Mouse (Mus musculus) T-helper 1 cell (primary cell): ENCODE measurements around the gene Hsf2bp.

Experiments used
- in situ Hi-C: fragments of 300-600 bp; cut with MboI, MseI; formaldehyde crosslinking; loops from one replicate; pipeline ENCODE4 v1.15.1; 2025; ENCODE audit warnings: high pct_unique_total_duplicates

Hsf2bp gene

DNA sequence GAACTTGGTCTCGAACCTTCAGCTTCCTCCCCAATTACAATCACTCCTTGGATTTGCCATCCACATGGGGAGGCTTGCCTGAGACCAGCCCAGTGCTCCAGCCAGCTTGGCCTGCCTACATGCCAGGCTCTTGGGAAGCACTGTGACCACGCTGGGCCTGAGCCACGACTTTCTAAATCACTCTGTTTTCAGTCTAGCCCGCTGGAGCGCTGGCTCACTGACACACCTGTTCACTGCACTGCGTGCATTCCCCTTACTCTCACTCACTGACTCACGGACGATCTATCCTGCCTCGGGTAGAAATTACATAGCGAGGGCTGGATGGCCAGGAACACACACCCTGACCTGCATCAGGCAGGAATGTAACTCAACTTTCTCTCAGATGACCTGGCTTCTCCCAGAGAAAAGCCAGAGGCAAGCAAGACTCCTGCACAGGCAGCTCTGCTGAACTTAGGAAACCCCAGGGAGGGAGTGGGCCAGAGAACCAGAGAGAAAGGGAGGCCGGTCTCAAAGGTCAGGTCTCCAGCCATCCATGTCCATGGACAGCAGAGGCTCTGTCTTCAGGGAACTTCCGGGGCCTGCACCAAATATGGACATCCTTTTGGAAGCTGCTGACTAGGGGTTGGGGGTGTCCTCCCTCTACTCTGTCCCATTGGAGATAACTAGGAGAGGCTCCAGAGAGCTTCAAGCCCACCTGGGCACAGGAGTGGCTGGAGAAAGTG is 97.4 kb downstream of the Hsf2bp start:
- in situ Hi-C loops = no loop called here

DNA sequence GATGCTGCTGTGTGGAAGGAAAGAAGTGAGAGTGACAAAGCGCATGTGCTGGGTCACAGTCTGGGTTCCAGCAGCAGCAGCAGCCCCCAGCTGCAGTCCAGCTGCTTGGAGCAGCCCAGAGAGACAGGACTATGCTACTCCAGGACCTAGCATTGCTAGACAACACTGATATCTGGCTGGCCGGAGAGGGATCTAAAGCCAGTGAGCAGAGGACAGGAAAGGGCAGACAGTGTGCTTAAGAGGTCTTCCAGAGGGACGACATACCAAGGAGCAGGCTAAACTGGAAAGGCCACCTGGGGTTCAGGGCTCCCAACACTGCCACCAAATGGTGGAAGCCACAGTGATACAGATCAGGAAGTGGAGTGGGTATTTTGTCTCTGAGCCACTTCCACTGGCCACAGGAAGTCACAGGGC is 99.0 kb downstream of the Hsf2bp start:
- in situ Hi-C loops = no loop called here

- in situ Hi-C loops = no loop called here
These were observed 100.3 kb downstream of the Hsf2bp start for GRCm38 (mm10) chr17:31935841-31936240.

DNA sequence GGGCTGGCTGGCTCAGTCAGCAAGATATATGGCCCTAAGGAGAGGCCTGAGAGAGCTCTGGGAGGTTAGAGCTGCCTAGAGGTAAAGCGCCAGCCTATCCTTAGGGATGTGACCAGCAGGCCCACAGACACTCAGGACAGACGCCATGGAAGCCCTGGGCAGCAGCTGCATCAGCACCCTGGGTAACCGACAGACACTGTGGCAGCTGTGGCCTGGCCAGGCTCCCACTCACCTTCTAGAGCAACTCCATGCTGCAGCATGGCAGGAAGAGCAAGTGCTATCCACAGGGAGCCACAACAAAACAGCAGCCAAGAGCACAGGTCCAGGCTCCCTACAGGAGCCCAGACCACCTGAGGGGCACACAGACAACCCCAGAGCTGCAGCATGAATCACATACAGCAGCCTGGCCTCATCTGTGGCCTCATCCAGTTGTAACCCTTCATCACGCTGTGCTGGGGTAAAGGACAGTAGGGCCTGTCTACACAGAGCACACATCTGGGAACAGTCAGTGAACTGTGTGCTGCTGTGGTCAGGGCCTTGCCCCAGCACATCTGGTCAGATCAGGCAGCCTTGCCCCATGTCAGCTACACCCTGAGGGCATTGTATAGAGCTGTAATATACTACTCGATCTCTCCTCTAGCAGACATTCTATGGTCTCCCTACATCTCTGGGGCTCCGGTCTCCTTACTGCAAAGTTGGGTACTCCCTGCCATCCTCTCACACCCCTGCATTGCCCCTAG is 100.9 kb downstream of the Hsf2bp start:
- in situ Hi-C loops = no loop called here

GRCm38 (mm10) chr17:31933956-31934355 is 102.2 kb downstream of the Hsf2bp start:
- in situ Hi-C loops = no loop called here

DNA sequence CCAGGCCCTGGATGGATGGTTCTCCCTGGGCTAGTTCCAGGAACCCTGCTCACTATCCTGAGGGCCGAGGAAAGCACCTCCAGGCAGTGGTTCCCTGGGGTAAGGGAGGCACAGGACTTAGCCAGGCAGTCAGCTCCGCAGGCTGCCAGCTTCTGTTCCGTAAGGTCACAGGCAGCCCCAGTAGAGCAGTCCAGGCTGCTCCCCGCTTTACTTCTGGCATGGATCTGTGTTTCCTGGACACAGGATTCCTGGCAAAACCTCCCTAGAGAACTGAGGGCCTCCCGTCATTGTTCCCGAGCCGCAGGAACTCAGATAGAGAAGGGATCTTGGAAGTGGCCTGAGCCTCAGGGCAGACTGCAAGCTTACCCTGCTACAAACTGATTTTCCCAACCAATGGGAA is 104.7 kb downstream of the Hsf2bp start:
- in situ Hi-C loops = no loop called here

DNA sequence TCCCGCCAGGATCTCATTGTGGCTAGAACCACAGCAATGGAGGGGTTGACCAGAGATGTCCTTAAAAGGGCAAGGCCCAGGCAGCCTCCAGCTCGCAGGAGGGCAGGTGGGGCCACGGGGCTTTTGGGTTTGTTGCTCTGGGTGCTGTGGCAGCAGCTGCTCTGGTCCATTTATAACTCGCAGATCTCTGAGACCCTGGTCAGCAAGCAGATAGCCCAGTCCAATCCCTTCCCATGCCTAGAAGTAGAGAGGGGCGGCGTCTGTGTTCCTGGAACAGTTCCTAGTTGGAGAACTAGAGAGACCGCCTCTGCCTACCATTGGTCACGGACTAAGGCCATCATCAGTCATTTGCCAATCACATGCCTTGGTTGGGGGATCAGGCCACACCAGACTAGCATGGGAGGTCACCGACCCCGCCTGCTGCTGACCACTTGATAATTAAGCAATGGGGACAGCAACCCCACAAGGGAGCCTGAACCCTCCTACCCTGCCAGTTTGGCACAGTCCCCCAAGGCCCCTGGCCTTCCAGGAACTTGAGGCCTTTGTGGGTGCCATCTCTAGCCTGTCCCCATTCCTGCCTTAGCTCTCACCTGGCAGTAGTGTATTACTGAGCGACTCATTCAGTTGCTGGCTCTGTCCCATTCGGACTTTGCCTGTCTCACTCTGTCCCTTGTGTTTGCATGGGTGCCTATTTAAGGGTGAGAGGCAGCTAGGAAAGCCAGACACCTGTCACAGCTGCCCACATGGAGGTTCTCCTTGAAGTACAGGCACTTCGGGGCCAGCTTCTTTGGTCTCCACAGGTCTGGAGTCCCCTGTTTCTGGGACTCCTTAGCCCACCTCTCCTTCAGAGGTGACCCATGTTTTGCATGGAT is 106.1 kb downstream of the Hsf2bp start:
- in situ Hi-C loops = no loop called here

GRCm38 (mm10) chr17:31929032-31929431 is 107.1 kb downstream of the Hsf2bp start:
- in situ Hi-C loops = no loop called here

- in situ Hi-C loops = no loop called here
These were observed 108.1 kb downstream of the Hsf2bp start for GRCm38 (mm10) chr17:31927895-31928626.

DNA sequence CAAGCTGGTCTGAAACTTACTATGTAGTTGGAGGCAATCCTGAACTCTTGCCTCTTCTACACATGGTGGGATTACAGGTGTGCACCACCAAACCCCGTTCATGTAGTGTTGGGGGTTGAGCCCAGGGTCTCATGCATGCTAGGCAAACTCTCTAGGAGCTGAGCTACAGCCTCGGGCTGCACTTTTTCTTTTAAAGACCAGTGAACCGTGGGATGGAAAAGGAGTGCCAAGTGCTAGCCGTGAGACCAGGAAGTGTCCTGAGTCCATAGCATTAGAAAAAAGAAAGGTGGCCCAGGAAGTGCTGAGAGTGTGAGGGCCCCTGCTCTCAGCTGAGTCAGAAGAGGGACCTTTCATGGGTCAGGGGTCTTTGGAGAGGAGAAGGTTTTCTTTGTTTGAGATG is 111.9 kb downstream of the Hsf2bp start:
- in situ Hi-C loops = no loop called here

GRCm38 (mm10) chr17:31923310-31923970 is 112.7 kb downstream of the Hsf2bp start:
- in situ Hi-C loops = no loop called here

- in situ Hi-C loops = no loop called here
These were observed 115.5 kb downstream of the Hsf2bp start for GRCm38 (mm10) chr17:31920589-31921190.

- in situ Hi-C loops = no loop called here
These were observed 116.5 kb downstream of the Hsf2bp start for GRCm38 (mm10) chr17:31919599-31919998.

GRCm38 (mm10) chr17:31918374-31918773 is 117.8 kb downstream of the Hsf2bp start:
- in situ Hi-C loops = no loop called here

DNA sequence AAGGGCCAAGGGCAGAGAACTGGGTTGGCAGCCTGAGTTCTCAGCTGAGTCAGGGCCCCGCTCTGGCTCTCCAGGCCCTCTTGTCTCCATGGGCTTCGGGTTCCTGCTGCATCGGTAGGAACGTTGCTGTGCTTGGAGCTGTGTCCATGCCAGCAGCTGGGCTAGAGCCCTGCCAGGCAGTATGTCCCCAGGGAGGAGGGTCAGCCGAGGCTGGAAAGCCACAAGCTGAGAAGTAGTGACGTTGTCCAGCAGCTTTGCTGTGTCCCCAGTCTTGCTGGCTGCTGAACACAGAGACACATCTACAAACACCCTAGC is 119.7 kb downstream of the Hsf2bp start:
- in situ Hi-C loops = no loop called here

DNA sequence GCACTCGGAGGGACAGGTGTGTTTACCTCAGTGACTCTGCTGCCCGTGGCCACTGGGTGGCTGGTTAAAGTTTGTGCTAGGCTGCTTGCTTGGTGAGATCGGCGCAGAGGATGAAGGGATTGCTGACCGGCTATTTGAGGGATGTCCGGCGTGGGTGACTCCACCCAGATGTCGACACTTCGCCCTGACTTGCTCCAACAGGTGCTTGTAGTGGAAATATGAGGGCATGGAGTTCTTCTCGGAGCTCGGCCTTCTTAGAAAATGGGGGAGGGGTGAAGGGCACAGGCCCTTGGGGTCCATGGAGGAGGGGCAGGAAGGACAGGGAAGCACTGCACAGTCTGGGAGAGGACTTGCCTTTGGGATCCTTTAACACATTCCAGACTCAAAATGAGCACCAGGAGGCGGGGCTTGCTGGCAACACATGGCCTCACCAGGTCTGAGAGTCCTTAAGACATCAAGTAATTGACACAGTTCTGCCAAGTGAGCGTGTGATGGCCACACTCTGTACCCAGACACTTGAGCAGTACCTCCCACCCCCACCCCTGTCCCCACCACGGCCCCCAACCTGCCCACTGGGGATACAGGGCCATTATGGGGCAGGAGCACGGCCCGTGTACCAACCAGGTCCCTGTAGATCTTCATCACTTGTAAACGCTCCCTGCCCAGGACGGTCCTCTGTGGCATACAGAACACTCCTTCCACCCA is 120.2 kb downstream of the Hsf2bp start:
- in situ Hi-C loops = no loop called here

DNA sequence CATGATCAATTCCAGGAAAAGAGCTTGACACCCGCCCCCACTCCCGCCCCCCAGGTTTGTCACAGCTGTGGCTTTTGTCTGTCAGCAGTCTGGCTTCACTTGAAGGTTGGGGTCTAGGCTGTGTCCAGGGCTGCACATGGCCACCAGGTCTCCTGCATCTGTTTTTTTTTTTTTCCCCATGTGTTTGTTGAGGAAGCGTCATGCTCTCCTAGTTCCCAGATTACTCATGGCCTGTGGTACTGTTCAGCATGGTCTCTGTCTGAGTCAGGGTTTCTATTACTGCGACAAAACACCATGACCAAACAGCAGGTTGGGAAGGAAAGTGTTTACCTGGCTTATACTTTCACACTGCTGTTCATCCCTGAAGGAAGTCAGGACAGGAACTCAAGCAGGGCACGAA is 121.8 kb downstream of the Hsf2bp start:
- in situ Hi-C loops = no loop called here

DNA sequence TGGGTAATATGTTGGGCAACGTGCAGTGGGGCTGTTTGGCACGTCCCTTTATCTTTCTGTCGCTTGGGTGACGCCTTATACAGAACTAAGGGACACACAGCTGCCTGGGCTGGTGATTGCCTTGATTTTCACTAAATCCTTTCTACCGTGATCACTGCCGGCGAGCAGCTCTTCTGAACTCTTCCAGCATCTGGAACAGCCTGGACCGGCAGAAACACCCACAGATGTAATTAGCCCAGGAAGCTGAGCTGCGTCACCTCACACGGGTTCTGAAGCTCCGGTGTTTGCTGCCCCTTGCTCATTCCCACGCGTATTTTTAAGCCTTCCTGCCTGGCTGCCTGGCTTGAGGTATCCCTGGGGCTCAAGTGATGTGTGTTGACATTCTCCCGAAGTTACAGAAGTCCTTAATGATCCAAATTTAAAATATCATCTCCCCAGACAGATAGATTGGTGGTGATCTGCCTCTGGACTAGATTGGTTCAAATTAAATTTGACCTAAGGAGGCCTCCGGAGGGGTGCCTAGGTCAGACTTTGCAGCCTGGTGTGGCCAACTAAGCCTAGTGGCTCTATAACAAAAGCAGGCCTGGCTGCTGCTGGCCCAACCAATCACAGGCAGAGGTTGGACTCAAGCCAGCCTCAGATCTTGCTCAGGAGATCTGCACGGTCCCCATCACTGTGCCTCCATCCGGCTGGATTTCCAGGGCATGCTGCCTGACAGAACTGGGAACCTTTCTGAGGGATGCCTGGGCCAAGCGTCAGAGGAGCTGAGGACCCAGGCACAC is 123.1 kb downstream of the Hsf2bp start:
- in situ Hi-C loops = no loop called here

DNA sequence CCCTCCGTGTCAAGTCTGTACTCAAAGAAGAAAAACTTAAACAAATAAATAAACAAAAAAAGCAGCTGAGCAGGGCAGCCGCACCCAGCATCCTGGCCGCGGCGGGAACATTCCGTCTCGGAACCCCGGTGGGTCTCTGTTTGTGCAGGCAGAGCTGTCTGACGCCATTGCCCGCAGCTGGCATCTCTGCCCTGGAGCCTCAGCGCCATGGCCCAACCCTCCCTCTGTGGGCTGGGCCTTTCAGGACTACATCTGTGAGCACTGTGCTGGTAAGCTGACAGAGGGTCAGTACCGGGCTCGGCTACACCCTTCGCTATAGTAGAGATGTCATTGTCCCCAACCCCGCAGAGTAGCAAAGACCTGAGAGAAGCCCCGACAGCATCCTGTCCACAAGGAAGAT is 123.8 kb downstream of the Hsf2bp start:
- in situ Hi-C loops = no loop called here
